Mouse (Mus musculus) lung, postnatal 25 days (tissue): ENCODE results near the gene Zfp36l2.
A peak's percentile ranks its signal among the peaks of the same experiment; 100 is the strongest.
"Not testable (repeated sequence)": the region's sequence is repeated elsewhere in the genome, so short reads cannot be mapped to it uniquely, and the experiment has no call there.

Source experiments
- DNase-seq: peaks from one replicate; pipeline ENCODE4 v3.0.0; 2022; ENCODE audit warnings: low spot score

The Zfp36l2 gene

GRCm38 (mm10) chr17:84195003-84195395 lies 7.3 kb upstream of the Zfp36l2 start:
- no peak for DNase-seq

DNA sequence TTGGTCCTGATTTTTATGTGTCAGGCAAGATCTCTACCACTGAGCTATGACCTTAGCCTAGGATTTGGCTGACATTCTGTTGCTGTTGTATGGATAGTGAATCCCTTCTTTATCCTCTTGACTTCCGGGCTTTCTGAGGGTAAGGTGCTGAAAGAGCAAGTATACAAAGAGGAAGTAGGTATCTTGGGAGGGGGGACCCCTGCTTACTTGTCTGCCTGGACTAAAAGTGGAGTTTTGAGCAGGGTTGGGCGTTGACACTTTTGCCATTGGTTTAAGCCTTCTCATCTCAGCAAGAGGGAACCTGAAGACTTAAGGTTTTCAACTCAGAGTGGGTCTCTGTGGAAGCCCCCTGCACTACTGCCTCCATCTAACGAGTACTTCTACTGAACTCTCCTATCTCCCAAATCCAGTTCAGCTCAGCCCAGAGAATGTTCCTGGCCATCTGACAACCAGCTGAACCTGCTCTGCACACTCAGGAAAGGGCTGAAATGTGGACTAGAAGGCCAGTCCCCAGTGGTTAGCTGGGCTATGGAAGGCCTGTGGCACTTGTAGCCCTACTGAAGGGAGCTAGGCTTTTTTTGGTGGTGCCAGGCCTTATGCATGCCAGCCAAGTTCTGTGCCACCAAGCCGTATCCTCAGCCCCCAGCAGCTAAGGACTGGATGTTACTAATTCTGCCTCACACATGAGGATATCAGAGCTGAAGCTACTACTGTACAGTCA lies 6.7 kb upstream of the Zfp36l2 start:
- DNase-seq: no peak

DNA sequence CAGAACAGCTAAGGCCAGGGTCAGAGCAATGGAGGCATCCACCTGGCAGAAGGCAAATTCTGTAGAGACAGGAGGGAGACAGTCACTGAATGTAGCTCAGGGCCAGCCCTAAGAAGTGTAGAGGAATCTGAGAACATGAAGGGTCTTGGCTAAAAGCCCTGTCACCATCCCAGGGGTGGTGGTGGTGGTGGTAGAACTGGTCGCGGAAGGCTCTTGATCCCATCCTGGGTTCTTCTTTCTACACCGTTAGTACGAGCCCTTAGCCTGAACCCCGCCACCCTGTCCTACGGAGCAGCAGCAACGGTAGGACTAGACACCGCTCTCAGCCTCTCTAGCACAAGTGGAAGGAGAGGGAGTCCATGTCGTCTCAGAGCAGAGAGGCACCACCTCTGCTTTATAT lies 5.7 kb upstream of the Zfp36l2 start:
- no peak for DNase-seq

DNA sequence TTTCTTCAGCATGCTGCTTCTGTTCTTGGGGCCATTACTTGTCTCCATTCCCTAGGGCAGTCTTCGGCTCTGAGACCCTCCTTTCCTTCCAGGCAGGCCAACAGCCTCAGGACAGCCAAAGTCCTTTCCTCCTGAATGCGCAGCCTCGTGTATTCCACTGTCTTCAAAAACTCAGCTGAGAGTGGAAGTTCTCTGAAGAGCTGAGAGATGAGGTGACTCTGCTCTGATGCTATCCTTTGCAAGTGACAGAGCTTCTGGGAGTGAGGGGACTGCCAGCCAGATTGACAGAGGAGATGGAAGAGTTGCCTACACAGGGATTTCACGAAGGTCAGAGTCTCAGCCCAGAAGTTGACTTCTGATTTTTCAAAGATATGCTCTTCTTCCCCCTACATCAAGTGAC lies 4.2 kb upstream of the Zfp36l2 start:
- no peak for DNase-seq

GRCm38 (mm10) chr17:84190885-84191284 lies 3.1 kb upstream of the Zfp36l2 start:
- DNase-seq: peak; percentile 88

- DNase-seq: no peak
Observed at GRCm38 (mm10) chr17:84189127-84189854, 1.5 kb upstream of the Zfp36l2 start.

DNA sequence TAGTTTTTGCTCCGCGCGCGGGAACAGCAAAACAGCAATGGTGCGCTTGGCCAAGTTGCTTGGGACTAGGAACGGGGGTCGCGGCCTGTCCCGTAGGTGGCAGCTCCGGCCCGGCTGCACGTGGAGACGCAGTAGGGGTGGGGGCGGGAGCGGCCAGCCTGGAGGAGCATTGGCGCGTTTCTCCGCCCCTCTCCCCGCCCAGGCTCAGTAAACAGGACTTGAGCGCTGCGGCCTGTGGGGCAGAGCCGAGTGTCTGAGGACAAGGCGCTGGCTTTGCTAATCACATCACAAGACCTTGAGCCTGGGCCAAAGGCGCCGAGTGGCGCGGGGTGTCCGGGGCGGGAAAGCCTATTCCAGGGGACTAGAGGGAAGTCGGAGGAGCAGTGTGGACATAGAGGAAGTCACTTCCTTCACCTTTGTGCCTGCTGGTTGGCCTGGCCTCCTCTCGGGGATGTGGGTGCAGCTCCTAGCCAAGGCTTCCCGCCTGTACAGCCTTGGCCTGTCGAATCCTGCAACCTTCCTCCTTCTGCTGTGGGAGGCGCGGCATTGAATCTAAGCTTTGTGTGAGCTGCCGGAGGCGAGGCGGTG lies 721 bp upstream of the Zfp36l2 start:
- peak; percentile 97 for DNase-seq

- DNase-seq: not testable (repeated sequence)
Observed at GRCm38 (mm10) chr17:84187264-84187663, 483 bp downstream of the Zfp36l2 start.

DNA sequence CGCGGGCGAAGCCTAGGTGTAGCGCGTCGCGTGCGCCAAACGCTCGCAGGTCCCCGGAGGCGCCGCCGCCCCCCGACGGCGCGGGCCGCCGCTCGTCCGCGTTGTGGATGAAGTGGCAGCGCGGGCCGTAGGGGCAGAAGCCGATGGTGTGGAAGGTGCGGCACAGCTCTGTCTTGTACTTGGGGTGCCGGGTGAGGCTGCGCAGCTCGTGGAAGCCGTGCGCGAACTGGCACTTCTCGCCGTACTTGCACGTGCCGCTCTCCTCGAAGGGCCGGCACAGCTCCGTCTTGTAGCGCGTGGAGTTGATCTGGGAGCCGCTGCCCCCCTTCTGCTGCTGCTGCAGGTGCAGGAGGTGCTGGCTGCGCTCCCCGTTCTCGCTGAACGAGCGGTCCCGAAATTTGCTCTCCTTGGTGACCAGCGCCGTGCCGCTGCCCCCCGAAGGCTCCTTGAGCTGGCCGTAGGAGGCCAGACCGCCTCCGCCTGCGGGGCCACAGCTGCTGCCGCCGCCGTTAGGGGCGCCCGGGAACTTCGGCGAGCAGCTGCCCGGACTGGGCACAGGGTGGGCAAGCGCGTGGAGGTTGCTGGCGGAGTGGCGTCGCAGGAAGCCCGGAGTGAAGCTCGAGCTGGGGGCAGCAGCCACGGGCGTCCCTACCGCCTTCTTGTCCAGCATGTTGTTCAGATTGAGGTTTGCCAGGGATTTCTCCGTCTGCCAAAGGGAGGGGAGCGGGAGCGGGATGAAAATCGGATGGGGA lies 1.1 kb downstream of the Zfp36l2 start:
- peak; percentile 36 for DNase-seq

DNA sequence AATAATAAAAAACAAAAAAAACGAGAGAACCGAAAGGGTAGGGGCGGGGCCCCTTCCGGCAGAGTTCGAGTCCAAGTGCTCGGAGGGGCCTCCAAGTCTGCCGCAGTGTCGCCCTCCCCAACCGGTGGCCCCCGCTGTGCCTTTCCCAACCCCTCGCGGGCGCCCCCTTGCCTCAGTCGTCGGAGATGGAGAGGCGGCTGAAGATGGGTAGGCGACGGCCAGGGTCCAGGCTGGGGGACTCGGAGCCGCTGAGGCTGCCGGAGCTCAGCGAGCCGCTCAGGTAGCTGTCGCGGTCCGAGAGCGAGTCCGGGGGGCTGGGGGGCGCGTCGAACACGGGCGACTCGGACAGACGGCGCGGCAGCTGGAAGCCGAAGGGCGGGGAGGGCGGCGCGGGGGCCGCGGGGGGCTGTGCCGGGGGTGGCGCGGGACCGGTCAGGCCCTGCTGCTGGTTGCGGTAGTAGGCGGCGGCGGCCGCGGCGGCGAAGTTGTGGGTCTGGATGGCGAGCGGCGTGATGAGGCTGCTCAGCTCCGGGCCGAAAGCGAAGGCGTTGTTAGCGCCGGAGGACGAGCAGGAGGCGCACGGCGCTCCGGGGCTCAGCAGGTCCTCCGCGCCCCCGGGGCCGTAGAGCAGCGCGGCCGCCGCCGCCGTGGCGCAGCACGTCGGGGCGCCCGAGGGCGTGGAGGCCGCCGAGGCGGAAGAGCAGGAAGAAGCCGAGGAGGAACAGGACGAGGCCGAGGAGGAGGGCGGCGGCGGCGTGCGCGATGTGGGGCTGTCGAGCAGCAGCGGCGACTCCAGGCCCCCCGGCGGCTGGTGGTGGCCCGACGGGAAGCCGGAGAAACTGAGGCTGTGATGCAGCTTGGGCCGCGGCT lies 1.9 kb downstream of the Zfp36l2 start:
- peak; percentile 72 for DNase-seq

- DNase-seq: peak; percentile 51
Observed at GRCm38 (mm10) chr17:84185011-84185411, 2.7 kb downstream of the Zfp36l2 start.

- DNase-seq: peak; percentile 94
Observed at GRCm38 (mm10) chr17:84183291-84183781, 4.4 kb downstream of the Zfp36l2 start.

- DNase-seq: no peak
Observed at GRCm38 (mm10) chr17:84182311-84183271, 5.2 kb downstream of the Zfp36l2 start.

DNA sequence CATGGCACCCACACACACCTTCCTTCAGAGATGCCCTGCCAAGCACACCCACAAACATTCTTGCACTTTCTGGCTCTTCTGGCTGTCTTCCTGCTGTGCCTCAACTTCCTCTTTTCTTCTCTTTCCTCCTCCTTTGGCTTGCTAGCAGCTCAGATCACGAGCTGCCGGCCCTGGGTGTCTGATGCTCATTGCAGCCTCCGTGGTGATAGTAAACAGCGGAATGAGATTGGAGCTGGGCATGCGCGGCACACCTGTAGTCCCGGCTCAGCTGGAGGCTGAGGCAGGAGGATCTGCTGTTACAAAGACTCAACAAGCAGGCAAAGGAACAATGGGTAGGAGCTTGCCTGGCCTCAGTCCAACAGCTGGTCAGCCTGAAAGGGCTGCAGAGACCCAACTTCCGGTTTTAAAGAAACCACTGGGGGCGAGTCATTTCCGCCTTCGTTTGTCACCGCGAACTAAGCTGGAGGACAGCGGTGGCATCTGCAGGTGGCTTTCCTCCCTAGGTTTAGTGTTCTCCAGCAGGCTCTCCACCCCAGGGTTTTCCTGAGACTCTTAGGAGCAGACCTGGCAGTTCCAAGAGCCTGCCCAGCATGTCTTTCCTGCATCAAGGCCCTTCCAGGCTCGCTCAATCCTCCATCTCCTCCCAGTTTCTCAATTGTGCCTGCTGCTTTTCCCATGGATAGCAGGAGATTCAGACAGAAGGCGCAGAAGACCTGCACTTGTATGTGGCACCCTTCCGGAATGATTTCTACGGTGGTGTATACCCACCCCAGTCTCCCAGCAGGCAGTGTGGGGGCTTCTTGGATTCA lies 6.0 kb downstream of the Zfp36l2 start:
- peak; percentile 79 for DNase-seq

DNA sequence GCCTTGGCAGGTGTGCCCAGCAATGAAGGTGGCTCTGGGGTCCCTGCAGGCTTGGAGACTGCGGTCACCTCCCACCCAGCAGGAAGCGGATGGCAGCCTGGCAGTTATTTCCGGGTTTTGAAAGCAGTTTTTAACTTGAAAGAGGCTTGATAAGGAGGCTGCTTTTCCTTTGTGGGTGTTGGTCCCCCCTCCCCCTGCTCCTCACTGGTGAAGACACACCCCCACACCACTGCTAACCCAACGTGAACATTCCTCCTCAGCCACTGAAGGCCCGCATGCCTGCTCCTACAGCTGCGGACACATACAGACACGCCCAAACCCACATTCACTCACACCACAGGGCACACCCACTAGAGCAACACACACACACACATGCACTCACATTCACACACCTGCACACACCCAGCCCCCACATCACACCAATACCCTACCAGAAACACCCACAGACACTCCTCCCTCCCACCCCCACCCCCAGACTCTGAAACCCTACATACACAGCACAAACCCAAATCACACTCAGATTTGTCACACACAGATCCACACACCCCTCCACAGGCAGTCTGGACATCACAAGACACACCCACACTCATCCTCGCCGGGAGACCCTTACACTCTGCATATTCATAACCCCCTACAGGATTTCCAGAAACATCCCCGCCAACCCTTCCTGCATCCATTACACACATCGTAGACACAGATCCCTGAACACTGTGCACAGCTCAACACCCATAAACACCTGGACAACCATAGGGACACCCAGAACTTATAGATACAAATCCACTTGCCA lies 6.8 kb downstream of the Zfp36l2 start:
- peak; percentile 86 for DNase-seq

GRCm38 (mm10) chr17:84179973-84180365 lies 7.8 kb downstream of the Zfp36l2 start:
- DNase-seq: no peak

- no peak for DNase-seq
Observed at GRCm38 (mm10) chr17:84179026-84179972, 8.4 kb downstream of the Zfp36l2 start.
